Mouse (Mus musculus) lung, adult 18-20 months (tissue): Measurements from ENCODE around the gene Patj.
"Not testable (repeated sequence)": the region's sequence is repeated elsewhere in the genome, so short reads cannot be mapped to it uniquely, and the experiment has no call there.

Source experiments
- DNase-seq, 2 experiments: peaks; one replicate each; pipeline ENCODE4 v3.0.0; 2022; ENCODE audit warnings: mixed read lengths in 2 of 2

Gene Patj

DNA sequence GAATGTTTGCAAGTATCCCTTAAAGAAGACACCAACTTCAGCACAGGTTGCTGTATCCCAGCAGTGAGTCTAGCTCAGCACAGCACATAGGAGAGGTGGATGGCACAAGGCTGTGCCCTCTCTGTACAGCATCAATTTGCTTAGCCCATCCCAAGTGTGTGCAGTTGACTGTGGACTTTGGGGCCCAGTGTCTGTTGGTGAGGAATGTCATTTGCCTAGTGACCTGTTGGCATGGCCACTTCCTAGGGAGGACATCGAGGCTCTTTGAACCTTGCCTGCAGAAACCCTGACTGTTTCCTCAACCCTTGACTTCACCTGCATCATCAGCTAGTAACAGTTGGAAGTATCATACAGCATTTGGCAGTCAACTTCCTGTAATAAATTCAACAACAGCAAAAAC lies 270.9 kb downstream of the Patj start:
- no peak for DNase-seq

DNA sequence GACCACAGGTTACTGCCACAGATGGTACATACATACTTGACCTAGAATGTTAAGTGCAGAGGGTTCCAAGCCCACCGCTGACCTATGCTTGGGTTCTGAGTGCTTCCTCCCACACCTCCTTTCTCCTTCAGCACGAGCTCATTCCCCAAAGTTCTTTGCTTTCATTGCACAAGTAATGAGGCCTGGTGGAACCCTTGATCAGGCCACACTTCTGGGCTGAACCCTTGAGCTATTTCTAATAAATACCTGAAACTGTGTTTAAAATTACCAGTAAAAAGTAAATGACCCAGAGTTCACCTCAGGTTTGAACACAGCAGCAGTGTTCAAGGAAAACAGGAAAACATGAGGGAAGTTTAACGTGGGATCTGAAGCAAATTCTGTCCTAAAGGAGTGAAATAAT lies 271.4 kb downstream of the Patj start:
- DNase-seq: no peak

DNA sequence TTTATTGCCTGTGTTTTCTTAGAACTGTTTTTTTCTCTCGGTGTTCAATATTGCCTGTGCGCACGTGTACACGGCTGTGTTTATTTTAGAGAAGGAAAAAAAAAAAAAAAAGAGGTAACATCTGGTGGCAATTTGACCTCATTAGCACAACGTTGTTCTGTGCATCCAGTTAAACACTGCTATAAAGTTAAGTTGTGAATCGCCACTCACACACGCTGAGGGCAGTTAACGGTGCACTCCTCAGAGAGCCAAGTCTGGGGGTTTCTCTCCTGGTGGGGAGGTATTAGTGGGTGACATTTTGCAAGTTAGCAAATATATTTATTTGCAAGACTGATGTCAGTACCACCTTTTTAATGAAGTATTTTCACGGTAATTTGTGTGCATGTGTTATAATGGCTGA lies 281.9 kb downstream of the Patj start:
- no peak for DNase-seq

DNA sequence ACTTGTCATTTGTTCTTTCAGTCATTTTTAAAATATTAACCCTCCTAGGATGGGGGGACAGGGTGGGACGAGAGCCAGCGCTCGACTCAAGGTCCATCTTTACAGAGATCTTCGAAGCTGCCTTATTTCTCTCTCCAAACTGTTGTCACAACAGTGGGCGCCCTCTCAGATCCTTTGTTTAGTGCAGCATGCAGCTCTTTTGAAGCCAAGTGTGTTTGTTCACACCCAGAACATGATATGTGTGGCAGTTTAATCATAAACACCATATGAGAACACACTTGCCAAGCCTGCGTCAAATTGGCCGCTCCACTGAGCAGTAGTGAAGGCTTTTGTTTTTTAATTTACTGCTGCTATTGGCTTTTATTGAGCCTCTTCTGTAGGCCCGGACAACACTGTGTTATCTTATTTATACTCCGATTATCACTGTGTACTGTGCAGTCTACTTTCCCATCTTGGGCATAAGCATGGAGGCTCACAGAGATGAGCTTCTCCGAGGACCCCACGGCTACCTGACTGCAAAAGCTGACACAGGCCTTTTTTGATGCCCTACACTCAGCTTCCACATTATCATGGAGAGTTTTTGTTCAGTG lies 291.2 kb downstream of the Patj start:
- DNase-seq: no peak

DNA sequence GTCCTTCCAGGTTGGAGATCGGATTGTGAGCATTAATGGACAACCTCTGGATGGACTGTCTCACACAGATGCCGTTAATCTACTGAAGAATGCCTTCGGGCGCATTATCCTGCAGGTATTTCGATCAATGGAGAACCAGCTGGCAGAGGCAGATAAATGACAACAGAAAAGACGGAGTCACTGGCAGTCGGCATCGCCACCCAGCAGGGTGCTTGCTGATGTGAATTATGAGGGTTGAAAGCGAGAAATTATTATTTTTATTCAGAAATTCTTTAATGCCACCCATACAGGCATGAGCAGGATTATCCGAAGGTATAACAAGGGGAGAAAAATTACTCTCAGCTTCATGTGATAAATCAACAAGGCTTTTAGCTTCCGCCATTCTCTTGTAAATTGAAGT lies 292.5 kb downstream of the Patj start:
- DNase-seq: no peak

DNA sequence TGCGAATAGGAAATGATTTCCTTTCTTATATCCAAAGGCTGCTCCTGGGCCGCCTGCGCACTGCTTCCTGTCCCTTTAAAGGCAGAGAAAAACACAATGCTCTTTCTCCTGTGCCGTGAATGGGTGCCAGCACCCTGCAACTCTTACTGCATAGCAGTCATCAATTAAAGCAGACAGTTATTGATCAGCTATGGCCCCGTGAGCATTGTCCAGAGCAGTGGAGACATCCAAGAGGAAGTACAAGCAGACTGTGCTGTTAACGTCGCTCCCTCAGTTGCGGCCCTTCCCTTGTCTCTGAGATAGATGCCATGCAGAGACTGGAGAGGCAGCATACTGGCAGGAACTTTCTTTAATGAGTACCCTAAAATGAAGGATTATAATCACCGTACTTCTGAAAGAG lies 292.9 kb downstream of the Patj start:
- no peak for DNase-seq

DNA sequence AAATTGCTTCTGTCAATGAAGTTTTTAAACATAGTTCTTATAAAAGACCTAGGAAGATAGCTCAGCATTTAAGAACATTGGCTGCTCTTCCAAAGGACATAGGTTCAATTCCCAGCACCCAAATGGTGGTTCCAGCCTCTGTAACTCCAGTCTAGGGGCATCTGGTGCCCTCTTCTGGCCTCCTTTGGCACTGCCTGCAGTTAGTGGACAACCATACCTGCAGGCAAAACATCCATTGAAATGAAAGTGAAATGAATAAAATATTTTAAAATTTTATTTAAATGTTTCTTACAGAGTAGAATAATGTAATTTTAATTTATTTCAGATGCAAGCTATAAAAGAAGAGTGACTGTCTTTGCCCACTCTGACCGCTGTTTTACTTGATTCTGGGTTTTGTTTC lies 294.4 kb downstream of the Patj start:
- no peak for DNase-seq

DNA sequence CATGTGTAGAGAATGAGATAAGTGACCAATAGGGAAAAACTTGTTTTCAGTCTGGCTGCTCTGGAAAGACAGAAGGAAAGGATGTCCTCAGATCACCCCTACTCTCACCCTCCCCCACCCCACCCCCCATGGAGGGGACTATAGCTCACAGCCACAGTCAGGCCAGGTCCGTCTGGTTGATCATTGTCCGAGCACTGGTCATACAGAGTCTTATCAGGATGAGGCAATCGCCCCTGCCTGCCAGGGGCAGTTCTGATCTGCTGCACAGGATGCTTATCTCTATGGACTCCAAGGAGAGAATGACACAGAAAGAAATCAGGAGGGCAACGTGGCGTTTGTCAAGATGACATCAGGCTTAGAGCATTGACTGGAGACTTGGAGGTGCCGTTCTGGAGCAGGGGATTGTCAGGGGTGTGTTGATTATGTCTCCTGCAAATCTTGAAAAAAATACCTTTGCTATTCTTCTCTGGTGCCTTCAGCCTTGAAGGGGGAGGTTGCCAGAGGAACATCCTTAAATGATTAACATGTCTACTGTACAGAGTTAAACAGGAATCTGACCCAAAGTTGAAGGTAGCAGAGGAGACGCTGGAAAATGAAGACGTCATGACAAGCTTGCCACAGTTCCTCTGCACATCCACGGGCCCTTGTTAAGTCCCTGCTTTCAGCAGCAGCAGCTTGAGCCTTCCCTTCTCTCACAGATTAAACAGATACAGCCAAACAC lies 298.0 kb downstream of the Patj start:
- no peak for DNase-seq

DNA sequence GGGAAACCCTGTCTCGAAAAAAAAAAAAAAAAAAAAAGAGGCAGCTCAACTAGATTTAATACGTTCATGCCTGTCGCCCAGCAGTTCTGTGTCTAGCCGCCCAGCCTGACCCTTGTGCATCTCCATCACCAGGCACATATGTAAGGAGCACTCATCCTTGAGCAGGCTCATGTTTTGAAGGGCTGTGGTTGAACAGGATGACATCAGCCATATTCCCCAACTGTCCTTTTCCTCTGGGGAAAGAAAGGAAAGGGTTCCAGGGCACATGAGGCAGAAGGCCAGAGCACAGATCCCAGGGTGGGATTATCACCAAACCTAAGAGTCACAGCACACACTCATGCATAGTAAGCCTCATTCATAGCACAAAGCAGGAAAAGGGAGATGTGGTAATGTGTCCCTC lies 302.3 kb downstream of the Patj start:
- DNase-seq: no peak

DNA sequence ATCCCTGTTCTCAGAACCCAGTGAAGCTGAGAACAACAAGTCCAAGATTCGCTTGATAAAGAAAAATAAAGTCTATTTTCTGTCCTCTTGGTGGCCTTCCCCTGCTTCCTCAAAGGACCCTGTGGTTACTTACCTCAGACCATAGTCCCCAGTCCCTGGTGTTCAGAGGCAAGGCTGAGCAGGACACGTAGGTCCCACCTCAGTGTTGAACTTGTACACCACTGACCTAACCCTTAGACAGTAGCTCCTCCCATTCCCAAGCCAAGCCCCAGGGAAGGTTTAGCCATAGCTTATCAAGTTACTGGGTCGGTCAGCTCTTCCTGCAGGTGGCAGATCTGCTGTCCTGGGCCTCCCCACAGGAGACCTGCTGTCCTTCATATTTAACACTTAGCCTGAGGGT lies 303.3 kb downstream of the Patj start:
- no peak for DNase-seq

DNA sequence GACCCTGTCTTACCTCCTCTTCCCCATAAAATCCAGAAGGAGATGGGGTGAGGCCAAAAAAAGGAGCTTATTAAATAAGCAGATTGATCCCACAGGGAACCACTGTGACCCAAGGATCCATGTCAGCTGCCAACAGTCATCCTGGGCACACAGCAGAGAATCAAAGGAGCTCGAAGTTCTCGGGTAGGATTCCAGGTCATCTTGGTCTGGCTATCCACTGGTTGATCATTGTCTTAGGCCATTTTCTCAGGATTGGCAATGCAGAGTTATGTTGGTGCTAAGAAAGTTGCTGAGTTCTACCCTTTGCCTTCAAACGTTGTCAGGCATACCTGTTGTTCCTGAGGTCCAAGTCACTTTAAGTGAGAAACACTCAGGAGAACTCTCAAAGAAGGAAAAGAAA lies 304.6 kb downstream of the Patj start:
- no peak for DNase-seq

DNA sequence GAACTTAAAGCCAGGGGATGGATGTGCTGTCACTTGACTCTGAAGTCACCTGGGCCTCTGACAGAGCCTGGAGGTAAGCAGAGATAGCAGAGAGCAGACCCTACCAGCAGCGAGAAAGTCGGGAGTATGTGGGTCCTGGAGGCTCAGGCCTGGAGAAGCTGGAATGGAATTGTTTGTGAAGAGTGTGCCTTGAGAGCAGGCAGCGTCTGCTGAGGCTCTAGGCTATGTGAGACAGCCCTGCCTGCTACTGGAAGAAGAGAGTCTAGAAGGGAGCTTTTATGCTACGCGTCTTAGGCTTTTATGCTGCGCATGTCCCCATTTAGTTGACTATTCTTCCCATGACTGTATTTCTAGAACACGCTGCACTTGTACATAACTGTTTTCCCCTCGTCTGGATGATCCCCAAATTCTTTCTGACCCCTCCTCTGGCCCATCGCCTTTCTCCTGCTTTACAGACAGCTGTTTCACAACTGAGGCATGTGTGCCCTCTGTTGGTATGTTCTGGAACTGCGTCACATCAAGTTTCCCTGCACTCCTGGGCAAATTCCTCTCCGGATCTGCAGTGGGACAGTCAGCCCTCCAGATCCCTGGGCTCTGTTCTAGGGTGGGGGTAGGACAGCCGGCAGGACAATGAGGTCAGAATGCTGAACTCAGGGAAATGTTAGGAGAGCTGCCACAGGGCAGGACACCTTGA lies 306.8 kb downstream of the Patj start:
- DNase-seq: peak; percentile 32 to 35

DNA sequence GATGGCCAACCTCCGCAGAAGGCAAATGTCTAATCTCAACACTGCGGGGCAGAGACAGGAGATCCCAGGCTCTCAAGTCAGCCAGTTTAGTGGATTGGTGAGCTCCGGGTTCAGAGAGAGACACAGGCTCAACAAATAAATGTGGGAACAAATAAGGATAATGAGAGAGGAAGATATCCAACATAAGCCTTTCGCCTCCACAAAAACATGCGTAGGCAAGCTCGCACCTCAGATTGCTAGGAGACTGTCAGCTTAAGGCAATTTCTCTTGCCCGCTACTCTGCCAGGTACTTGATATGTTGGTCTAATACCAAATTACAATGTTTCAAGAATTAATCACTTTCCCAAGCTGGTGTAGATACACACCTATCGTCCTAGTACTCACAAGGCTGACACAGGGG lies 315.3 kb downstream of the Patj start:
- DNase-seq: no peak

DNA sequence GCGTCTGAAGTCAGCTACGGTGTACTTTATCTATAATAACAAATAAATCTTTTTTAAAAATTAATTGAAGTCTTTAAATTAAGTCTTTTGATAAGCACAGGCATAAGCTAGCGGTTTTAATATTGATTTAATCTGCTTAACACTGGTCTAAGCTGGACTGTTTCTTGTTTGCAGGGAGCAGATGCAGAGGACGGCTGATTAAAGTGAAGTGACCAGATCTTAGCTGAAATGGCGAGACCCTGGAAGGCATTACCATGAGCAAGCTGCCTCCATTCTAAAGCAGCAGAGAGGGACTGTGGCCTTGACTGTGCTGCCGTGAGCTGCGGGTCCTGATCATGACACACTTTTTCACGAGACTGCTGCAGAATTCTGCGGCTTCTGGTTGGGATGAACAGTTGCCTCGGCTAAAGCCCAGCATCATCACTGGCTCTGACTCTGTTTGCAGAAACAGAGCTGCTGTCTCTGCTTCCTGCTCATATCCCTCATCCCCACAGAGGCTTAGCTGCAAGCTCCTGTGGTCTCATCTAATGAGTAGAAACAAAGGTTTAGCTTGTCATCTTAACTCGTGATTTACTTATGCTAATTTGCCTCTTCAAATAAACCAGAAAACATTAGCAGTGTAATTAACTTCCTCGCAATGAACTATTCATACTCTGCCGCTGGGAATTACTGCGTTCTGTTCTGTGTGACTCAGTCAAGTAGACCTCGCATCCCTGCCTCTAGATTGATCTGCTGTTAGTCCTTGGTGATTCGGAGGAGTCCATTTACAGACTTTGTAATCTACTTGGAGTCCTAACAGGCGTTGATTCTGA lies 322.4 kb downstream of the Patj start:
- no peak for DNase-seq

DNA sequence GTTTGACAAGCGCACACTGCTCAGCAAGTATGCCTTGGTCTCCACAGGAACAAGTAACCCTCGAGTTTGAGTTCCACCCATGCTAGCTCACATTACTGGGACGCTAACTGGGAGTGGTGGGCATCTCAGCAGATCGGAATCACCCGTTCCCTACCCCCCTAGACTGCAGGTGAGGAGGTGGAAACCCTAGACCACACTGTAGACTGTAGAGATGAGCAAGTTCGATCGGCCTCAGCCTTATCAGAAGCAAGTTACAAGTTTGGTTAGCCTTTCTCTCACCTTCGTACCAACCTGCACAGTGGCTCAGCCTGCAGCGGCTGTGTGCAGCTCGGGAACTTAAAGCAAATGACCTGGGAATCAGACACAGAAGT lies 322.9 kb downstream of the Patj start:
- no peak for DNase-seq

DNA sequence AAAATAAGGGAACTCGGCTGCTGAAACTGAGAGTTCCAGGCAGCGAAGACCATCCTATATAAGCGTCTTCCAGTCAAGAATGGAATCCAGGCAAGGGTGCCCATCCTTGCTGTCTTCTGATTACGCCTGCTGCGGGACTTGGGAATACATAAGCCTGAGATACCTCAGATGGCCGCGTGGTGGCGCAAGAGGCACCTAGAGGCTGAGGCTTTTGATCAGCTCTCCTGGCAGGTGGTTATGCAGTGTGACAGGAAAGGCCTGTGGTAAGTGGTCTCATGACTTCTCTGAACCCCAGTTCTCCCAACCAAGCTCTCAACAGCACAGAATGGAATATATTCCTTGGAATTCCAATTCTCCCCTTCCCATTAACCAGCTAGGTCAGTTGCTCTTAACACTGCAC lies 326.9 kb downstream of the Patj start:
- peak; percentile 38 to 41 for DNase-seq

DNA sequence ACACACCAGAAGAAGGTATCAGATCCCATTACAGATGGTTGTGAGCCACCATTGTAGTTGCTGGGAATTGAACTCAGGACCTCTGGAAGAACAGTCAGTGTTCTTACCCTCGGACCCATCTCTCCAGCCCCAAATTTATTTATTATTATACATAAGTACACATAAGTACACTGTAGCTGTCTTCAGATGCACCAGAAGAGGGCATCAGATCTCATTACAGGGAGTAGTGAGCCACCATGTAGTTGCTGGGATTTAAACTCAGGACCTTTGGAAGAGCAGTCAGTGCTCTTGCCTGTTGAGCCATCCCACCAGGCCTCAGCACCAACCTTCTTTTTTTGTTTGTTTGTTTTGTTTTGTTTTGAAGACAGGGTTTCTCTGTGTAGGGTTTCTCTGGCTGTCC lies 329.1 kb downstream of the Patj start:
- not testable (repeated sequence) for DNase-seq

DNA sequence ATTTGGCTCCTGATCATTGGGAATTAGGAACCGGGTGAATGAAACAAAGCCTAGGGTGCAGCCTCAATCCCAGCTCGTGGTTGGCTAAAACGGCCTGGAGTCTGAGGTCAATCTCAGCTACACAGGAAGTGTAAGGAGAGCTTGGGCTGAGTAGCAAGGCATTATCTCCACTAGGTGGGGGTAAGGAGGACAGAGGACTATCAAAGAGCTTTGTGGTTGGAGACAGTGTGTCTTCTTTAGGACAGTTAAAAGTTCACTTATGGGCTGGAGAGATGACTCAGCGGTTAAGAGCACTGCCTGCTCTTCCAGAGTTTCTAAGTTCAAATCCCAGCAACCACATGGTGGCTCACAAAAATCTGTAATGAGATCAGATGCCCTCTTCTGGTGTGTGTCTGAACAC lies 329.9 kb downstream of the Patj start:
- DNase-seq: no peak

DNA sequence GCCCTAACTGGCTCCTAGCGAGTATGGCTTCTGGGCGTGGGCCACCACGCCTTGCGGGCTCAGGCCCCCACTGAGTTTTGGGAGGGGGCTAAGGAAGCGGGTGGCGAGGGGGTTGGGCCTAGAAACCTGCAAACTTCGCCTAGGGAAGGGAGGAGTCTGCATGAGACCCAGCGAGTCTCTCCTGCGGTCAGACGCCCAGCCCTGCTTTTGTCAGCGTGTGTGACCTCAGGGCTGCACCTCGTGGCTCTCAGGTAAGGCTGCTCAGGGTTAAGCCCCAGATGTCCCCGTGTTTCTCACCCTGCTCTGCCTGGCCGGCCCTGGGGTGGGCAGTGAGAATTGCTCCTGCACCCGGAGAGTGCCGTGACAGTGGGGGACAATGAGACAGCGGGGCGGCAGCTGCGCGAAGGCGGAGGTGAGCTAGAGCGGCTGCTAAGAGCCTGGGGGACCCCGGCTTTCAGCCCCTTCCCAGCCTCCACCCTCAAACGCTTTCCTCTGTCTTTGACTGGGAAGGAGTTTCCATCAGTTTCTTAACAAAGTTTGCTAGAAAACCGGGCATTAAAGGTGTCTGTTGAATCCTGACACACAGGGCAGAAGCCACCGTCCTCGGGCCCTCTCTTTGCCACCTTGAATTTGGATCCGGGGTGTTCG lies 331.1 kb downstream of the Patj start, which contains the start of gene L1td1:
Gene L1td1, plus strand, starts transcription at position 145 of the 648 bp plus-strand sequence.
- no peak for DNase-seq

DNA sequence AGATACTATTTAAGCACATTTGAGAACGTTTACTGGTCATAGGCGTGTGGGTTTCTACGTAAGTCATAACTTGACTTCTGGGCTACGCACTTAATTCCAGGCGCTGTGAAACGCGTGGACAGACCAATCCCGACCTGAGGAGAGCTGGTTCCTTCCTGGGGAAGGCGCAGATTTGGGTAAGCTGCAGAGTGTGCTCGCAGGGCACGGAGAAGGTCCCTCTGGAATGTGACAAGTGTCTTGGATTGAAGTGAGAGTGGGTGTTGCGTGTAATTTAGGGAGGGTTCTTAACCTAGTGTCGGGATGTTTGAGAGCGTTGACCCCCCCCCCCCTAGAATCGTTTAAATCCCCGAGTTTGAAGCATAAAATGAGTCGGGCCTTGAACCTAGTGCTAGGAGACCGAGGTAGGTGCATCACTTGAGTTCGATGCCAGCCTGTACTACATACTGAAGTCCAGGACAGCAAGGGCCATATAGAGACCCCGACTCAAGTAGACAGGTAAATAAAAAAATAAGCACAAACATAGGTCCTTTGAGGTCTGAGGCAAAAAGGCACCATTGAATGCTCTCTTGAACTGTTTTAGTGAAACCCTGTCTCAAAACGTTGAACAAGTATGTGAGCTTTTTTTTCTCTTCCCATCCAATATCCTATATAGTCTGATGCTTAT lies 331.8 kb downstream of the Patj start:
- no peak for DNase-seq

DNA sequence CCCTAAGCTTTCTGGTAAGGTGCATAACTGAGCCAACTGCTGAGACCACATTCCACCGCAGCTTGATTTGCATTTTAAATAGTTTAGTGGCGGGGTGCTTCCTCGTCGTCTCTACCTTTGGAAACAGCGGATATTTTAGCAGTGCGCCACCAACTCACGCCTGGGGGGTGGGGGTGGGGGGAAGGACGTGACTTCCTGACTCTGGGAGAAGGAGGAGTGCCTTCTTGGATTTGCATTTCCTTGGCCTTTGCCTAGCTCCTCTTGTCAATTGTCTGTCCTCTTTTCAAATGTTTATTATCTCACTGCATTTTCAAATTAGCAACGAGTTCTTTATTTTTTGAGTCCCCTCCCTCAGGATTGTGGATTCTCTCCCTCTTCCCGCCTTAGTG lies 332.4 kb downstream of the Patj start:
- no peak for DNase-seq

DNA sequence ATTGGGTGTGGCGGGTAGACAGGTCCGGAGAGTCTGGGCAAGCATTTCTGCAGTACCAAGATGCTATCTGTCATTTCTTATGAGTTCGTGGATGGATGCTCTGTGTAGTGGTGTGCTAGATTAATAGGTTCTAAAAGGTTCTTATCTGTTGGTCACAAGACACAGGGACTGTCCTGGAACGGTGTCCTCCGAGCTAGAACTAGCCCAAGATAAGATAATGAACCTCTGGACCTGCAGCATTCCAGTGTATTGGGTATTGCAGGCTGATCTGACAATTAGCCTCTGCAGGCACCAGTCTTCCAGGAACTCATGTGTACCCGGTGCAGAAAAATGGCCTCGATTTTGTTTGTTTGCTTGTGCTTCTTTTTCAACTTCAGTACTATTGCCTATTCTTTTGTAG lies 333.1 kb downstream of the Patj start:
- no peak for DNase-seq
